Mouse (Mus musculus): ENCODE results near the gene Gm10715. TPM values are rescaled to one million over a fixed set of nuclear protein-coding genes. Genes with fewer than 3 reads are reported as not detected.
"Not testable (repeated sequence)": the region's sequence is repeated elsewhere in the genome, so short reads cannot be mapped to it uniquely, and the experiment has no call there.

Gm10715 gene
- polyA plus RNA-seq, 1 experiment from 2014 or later: not detected

- H3K9ac ChIP-seq; H3K36me3 ChIP-seq; H3K27me3 ChIP-seq; H3K4me1 ChIP-seq; H3K4me2 ChIP-seq; H3K9me3 ChIP-seq (replicated peaks); H3K27ac ChIP-seq; H3K4me3 ChIP-seq (replicated peaks); ATAC-seq (replicated peaks; ENCODE audit: low FRiP score): not testable (repeated sequence)
- 71% methylated on average over 9 of the region's 9 CpGs for WGBS
Measured at GRCm38 (mm10) chr9:3027200-3027599, 9.5 kb upstream of the Gm10715 start.

- not testable (repeated sequence) for H3K4me1 ChIP-seq; H3K9me3 ChIP-seq (replicated peaks); H3K36me3 ChIP-seq; H3K4me2 ChIP-seq; ATAC-seq (replicated peaks; ENCODE audit: low FRiP score); H3K4me3 ChIP-seq (replicated peaks); H3K27me3 ChIP-seq; H3K27ac ChIP-seq; H3K9ac ChIP-seq
- 65% methylated on average over 13 of the region's 16 CpGs for WGBS
Measured at GRCm38 (mm10) chr9:3029276-3030000, 7.2 kb upstream of the Gm10715 start.

GRCm38 (mm10) chr9:3030677-3031318 lies 5.9 kb upstream of the Gm10715 start:
- H3K4me1 ChIP-seq; H3K4me2 ChIP-seq; H3K36me3 ChIP-seq; H3K9ac ChIP-seq; H3K9me3 ChIP-seq (replicated peaks); H3K27me3 ChIP-seq; H3K4me3 ChIP-seq (replicated peaks); H3K27ac ChIP-seq; ATAC-seq (replicated peaks; ENCODE audit: low FRiP score): not testable (repeated sequence)
- 77% methylated on average over 4 of the region's 10 CpGs for WGBS

- not testable (repeated sequence) for ATAC-seq (replicated peaks; ENCODE audit: low FRiP score); H3K4me1 ChIP-seq; H3K27me3 ChIP-seq; H3K4me2 ChIP-seq; H3K27ac ChIP-seq; H3K9ac ChIP-seq; H3K9me3 ChIP-seq (replicated peaks); H3K4me3 ChIP-seq (replicated peaks); H3K36me3 ChIP-seq
- WGBS: 57% methylated on average over 2 of the region's 8 CpGs
Measured at GRCm38 (mm10) chr9:3034299-3034698, 2.4 kb upstream of the Gm10715 start, which contains the start of gene Gm17535. Gm17535 (plus strand) TSS chr9:3034599.

GRCm38 (mm10) chr9:3038161-3038560 lies 1.5 kb downstream of the Gm10715 start:
- H3K9me3 ChIP-seq (replicated peaks); H3K36me3 ChIP-seq; H3K4me3 ChIP-seq (replicated peaks); H3K4me1 ChIP-seq; H3K27me3 ChIP-seq; H3K9ac ChIP-seq; H3K27ac ChIP-seq; H3K4me2 ChIP-seq; ATAC-seq (replicated peaks; ENCODE audit: low FRiP score): not testable (repeated sequence)
- 62% methylated on average over 4 of the region's 4 CpGs for WGBS

Small RNA genes within 50 kb of the gene (microRNA-seq; reads per million reads assigned to microRNA genes)
- not detected for gene Mir101c

Other genes starting within 250 kb of the Gm10715 start
- not detected in 2 replicates for gene Gm10722, start 36.0 kb upstream of the Gm10715 start, polyA plus RNA-seq (2015; fragmentation: Nextera tagmentation; extraction: Ambion mirVana)
- not detected in 2 replicates for gene Gm11168, start 33.5 kb upstream of the Gm10715 start, polyA plus RNA-seq (2015; fragmentation: Nextera tagmentation; extraction: Ambion mirVana)
- 0.29 TPM in 1 of 2 replicates, not detected in the other for gene Gm10721, start 23.7 kb upstream of the Gm10715 start, polyA plus RNA-seq (2015; fragmentation: Nextera tagmentation; extraction: Ambion mirVana)
- not detected in 2 replicates for gene Gm10720, start 21.2 kb upstream of the Gm10715 start, polyA plus RNA-seq (2015; fragmentation: Nextera tagmentation; extraction: Ambion mirVana)
- not detected in 2 replicates for gene Gm10719, start 19.5 kb upstream of the Gm10715 start, polyA plus RNA-seq (2015; fragmentation: Nextera tagmentation; extraction: Ambion mirVana)
- 0.55 TPM in 1 of 2 replicates, not detected in the other for gene Gm10718, start 13.3 kb upstream of the Gm10715 start, polyA plus RNA-seq (2015; fragmentation: Nextera tagmentation; extraction: Ambion mirVana)
- 0.58 TPM in 1 of 2 replicates, not detected in the other for gene Gm10717, start 11.5 kb upstream of the Gm10715 start, polyA plus RNA-seq (2015; fragmentation: Nextera tagmentation; extraction: Ambion mirVana)
- not detected in 2 replicates for gene Gm17535, start 2.3 kb upstream of the Gm10715 start, polyA plus RNA-seq (2015; fragmentation: Nextera tagmentation; extraction: Ambion mirVana)

Measured in kidney, embryonic 15.5 days (tissue).